16 mouse cellular contexts compared by ENCODE assay signal in genomic region chr12:112241740-112242171, GRCm38 (mm10).
DNase-seq lines count a peak whose midpoint lies in the region; ATAC-seq lines count a peak whose summit lies in the region.
"Had no signal": no experiment of that assay in that cellular context is flagged by ENCODE, and none has a peak within 500 bp of the region (broad histone marks: within the 10 kb centered on the region; RNA-seq: fewer than 3 reads in every experiment).

No protein-coding gene starts in this region.

- H3K27me3 ChIP-seq in embryonic facial prominence, embryonic 10.5 days (replicated peaks; ENCODE audit: low read depth, poor library complexity, severe bottlenecking) = peaks cover 42% of the 10 kb centered on the region
- peaks cover 5% of the 10 kb centered on the region; the same call in 1 of the 2 replicates for H3K27me3 ChIP-seq in hindbrain, embryonic 11.5 days (ENCODE audit: control insufficient read depth, insufficient read depth, low read length)
- H3K27me3 ChIP-seq in midbrain, embryonic 13.5 days = peaks cover 8% of the 10 kb centered on the region; the same call in 1 of the 2 replicates
- peaks cover 19% of the 10 kb centered on the region for H3K27me3 ChIP-seq in liver, embryonic 12.5 days (replicated peaks)

- H3K9ac ChIP-seq in hindbrain, embryonic 11.5 days (ENCODE audit: low read depth, low read length) = no peak overlapping the region
- H3K9ac ChIP-seq in midbrain, embryonic 13.5 days (replicated peaks) = no peak overlapping the region
- H3K9ac ChIP-seq in liver, embryonic 12.5 days = no peak overlapping the region

- H3K36me3 ChIP-seq in embryonic facial prominence, embryonic 10.5 days (replicated peaks) = no peaks in the 10 kb centered on the region
- no peaks in the 10 kb centered on the region for H3K36me3 ChIP-seq in hindbrain, embryonic 11.5 days (ENCODE audit: control insufficient read depth, insufficient read depth, low read length)
- no peaks in the 10 kb centered on the region for H3K36me3 ChIP-seq in midbrain, embryonic 13.5 days
- H3K36me3 ChIP-seq in liver, embryonic 12.5 days = no peaks in the 10 kb centered on the region

- DNase-seq in Muller cell, postnatal 12 days (ENCODE audit: inconsistent ontology term) = peak; percentile 68
- DNase-seq in embryonic facial prominence, embryonic 10.5 days (ENCODE audit: low spot score) = peak; percentile 55
- peak; percentile 54 for DNase-seq in hindbrain, embryonic 11.5 days (ENCODE audit: low spot score)
- no peak for DNase-seq in heart, postnatal 36 days
- DNase-seq: adrenal gland, postnatal 36 days; cerebellum, adult 2 months; heart, adult 11 months; kidney, postnatal 25 days; lung, adult 18-20 months; thymus, adult 2 months had no signal

- H3K4me2 ChIP-seq in hindbrain, embryonic 11.5 days (replicated peaks; ENCODE audit: low read depth, low read length) = no peak overlapping the region
- H3K4me2 ChIP-seq in midbrain, embryonic 13.5 days (replicated peaks) = no peak overlapping the region
- H3K4me2 ChIP-seq in liver, embryonic 12.5 days = no peak overlapping the region

- intact Hi-C loops in heart, postnatal 36 days (cut with DNase I) = no loop called here

- ATAC-seq in hindbrain, embryonic 11.5 days (ENCODE audit: low FRiP score) = peak; percentile 72
- peak; percentile 53 for ATAC-seq in midbrain, embryonic 13.5 days
- ATAC-seq in granulocyte monocyte progenitor cell, adult 5-6 weeks (replicated peaks; ENCODE audit: poor library complexity, severe bottlenecking) = no peak
- ATAC-seq in liver, embryonic 12.5 days = no peak
- ATAC-seq in CD4-positive, CD25-positive, alpha-beta regulatory T cell, adult 4 months = no peak

- 4% methylated on average over 3 of the region's 3 CpGs for WGBS in embryonic facial prominence, embryonic 10.5 days
- 9% methylated on average over 3 of the region's 3 CpGs for WGBS in hindbrain, embryonic 11.5 days
- 2% methylated on average over 3 of the region's 3 CpGs for WGBS in midbrain, embryonic 13.5 days
- WGBS in liver, embryonic 12.5 days (ENCODE audit: insufficient replicate concordance) = 20% methylated on average over 3 of the region's 3 CpGs

- H3K9me3 ChIP-seq in embryonic facial prominence, embryonic 10.5 days = no peaks in the 10 kb centered on the region
- H3K9me3 ChIP-seq in hindbrain, embryonic 11.5 days (ENCODE audit: control insufficient read depth, low read length) = no peaks in the 10 kb centered on the region
- no peaks in the 10 kb centered on the region for H3K9me3 ChIP-seq in midbrain, embryonic 13.5 days
- no peaks in the 10 kb centered on the region for H3K9me3 ChIP-seq in liver, embryonic 12.5 days (replicated peaks)
- H3K9me3 ChIP-seq: megakaryocyte, embryonic 14.5 days had no signal

- H3K4me3 ChIP-seq in embryonic facial prominence, embryonic 10.5 days = no peak overlapping the region
- no peak overlapping the region for H3K4me3 ChIP-seq in hindbrain, embryonic 11.5 days (ENCODE audit: low read depth, low read length)
- no peak overlapping the region for H3K4me3 ChIP-seq in midbrain, embryonic 13.5 days (replicated peaks)
- H3K4me3 ChIP-seq in liver, embryonic 12.5 days = no peak overlapping the region
- H3K4me3 ChIP-seq: erythroblast, embryonic 14.5 days; megakaryocyte, embryonic 14.5 days had no signal

- H3K4me1 ChIP-seq in embryonic facial prominence, embryonic 10.5 days = peaks cover 66% of the 10 kb centered on the region
- H3K4me1 ChIP-seq in hindbrain, embryonic 11.5 days (replicated peaks; ENCODE audit: control insufficient read depth, insufficient read depth, low read length) = peaks cover 30% of the 10 kb centered on the region
- H3K4me1 ChIP-seq in midbrain, embryonic 13.5 days (replicated peaks) = peaks cover 71% of the 10 kb centered on the region
- no peaks in the 10 kb centered on the region for H3K4me1 ChIP-seq in liver, embryonic 12.5 days
- H3K4me1 ChIP-seq: megakaryocyte, embryonic 14.5 days had no signal

- H3K27ac ChIP-seq in embryonic facial prominence, embryonic 10.5 days (replicated peaks) = peak overlapping the region; percentile 80
- peak overlapping the region; percentile 60 for H3K27ac ChIP-seq in hindbrain, embryonic 11.5 days (ENCODE audit: low read depth, low read length)
- peak overlapping the region; percentile 76 for H3K27ac ChIP-seq in midbrain, embryonic 13.5 days
- H3K27ac ChIP-seq in liver, embryonic 12.5 days = no peak overlapping the region

Comparison
In these comparisons a context has a peak if more than half of its experiments do, and no peak if none do; other contexts are left out.
1. DNase-seq: peak in Muller cell, postnatal 12 days (single experiment), embryonic facial prominence, embryonic 10.5 days (single experiment) and hindbrain, embryonic 11.5 days (single experiment); none in heart, postnatal 36 days (0 of 2).
2. ATAC-seq: peak in hindbrain, embryonic 11.5 days (single experiment) and midbrain, embryonic 13.5 days (single experiment); none in granulocyte monocyte progenitor cell, adult 5-6 weeks (single experiment), liver, embryonic 12.5 days (single experiment) and CD4-positive, CD25-positive, alpha-beta regulatory T cell, adult 4 months (single experiment).